Mouse (Mus musculus) heart, adult 9 months (tissue): Measurements from ENCODE around the gene Carm1.
"Not testable (repeated sequence)": the region's sequence is repeated elsewhere in the genome, so short reads cannot be mapped to it uniquely, and the experiment has no call there.

Experiments
- DNase-seq, 2 experiments: peaks; one replicate each; pipeline ENCODE4 v3.0.0; 2022; ENCODE audit warnings: low spot score in 2 of 2

The Carm1 gene

GRCm38 (mm10) chr9:21575253-21575652 is 28.6 kb downstream of the Carm1 start:
- DNase-seq: no peak

- DNase-seq: no peak
Observed at GRCm38 (mm10) chr9:21576286-21576685, 29.6 kb downstream of the Carm1 start.

- DNase-seq: no peak
Observed at GRCm38 (mm10) chr9:21578226-21578625, 31.5 kb downstream of the Carm1 start.

- DNase-seq: no peak
Observed at GRCm38 (mm10) chr9:21585401-21585800, 38.7 kb downstream of the Carm1 start.

GRCm38 (mm10) chr9:21587678-21588349 is 41.1 kb downstream of the Carm1 start:
- no peak for DNase-seq

GRCm38 (mm10) chr9:21588350-21588749 is 41.7 kb downstream of the Carm1 start:
- no peak for DNase-seq

- DNase-seq: no peak
Observed at GRCm38 (mm10) chr9:21589538-21589937, 42.8 kb downstream of the Carm1 start.

GRCm38 (mm10) chr9:21591127-21591830 is 44.6 kb downstream of the Carm1 start:
- no peak for DNase-seq

- DNase-seq: no peak
Observed at GRCm38 (mm10) chr9:21591831-21592702, 45.4 kb downstream of the Carm1 start.

GRCm38 (mm10) chr9:21592703-21593121 is 46.0 kb downstream of the Carm1 start, which contains the start of the genes Timm29 and Yipf2:
Gene Timm29, plus strand, starts transcription at chr9:21592722.
Gene Yipf2, minus strand, starts transcription at chr9:21592828.
- peak; percentile 90 to 95 for DNase-seq

GRCm38 (mm10) chr9:21593122-21593721 is 46.5 kb downstream of the Carm1 start:
- no peak for DNase-seq

- not testable (repeated sequence) for DNase-seq
Observed at GRCm38 (mm10) chr9:21594350-21594749, 47.7 kb downstream of the Carm1 start.

- DNase-seq: no peak
Observed at GRCm38 (mm10) chr9:21594838-21595237, 48.1 kb downstream of the Carm1 start.

GRCm38 (mm10) chr9:21598198-21598597 is 51.5 kb downstream of the Carm1 start:
- DNase-seq: no peak

- no peak for DNase-seq
Observed at GRCm38 (mm10) chr9:21600186-21600585, 53.5 kb downstream of the Carm1 start.

- DNase-seq: no peak
Observed at GRCm38 (mm10) chr9:21601073-21601472, 54.4 kb downstream of the Carm1 start.

GRCm38 (mm10) chr9:21601722-21602399 is 55.2 kb downstream of the Carm1 start:
- peak; percentile 43 to 73 for DNase-seq

GRCm38 (mm10) chr9:21604119-21604518 is 57.4 kb downstream of the Carm1 start:
- DNase-seq: no peak

- DNase-seq: no peak
Observed at GRCm38 (mm10) chr9:21605865-21606264, 59.2 kb downstream of the Carm1 start.

GRCm38 (mm10) chr9:21606648-21607047 is 60.0 kb downstream of the Carm1 start:
- DNase-seq: no peak

- no peak for DNase-seq
Observed at GRCm38 (mm10) chr9:21609861-21610260, 63.2 kb downstream of the Carm1 start.
